Mouse (Mus musculus) embryo, embryonic 11.5 days (tissue): ENCODE data around the gene Fam129c.

Source experiments
- DNase-seq: peaks from one replicate; pipeline ENCODE4 v3.0.0-alpha.2; 2012; ENCODE audit warnings: low read depth, low spot score

Fam129c gene

GRCm38 (mm10) chr8:71604021-71604420 lies 6.6 kb downstream of the Fam129c start:
- DNase-seq, result no peak

- peak; percentile 96 for DNase-seq
Measured at GRCm38 (mm10) chr8:71610822-71611651, 13.6 kb downstream of the Fam129c start, which contains the start of gene Colgalt1. TSS of gene Colgalt1 (plus strand) at chr8:71610998.

GRCm38 (mm10) chr8:71612141-71612540 lies 14.7 kb downstream of the Fam129c start:
- DNase-seq, result no peak

GRCm38 (mm10) chr8:71613418-71613817 lies 16.0 kb downstream of the Fam129c start:
- no peak for DNase-seq

- DNase-seq, result no peak
Measured at GRCm38 (mm10) chr8:71619786-71620185, 22.3 kb downstream of the Fam129c start.

- DNase-seq, result no peak
Measured at GRCm38 (mm10) chr8:71625088-71625487, 27.6 kb downstream of the Fam129c start.

- DNase-seq, result no peak
Measured at GRCm38 (mm10) chr8:71626753-71627152, 29.3 kb downstream of the Fam129c start.

GRCm38 (mm10) chr8:71627265-71628099 lies 30.0 kb downstream of the Fam129c start:
- no peak for DNase-seq

GRCm38 (mm10) chr8:71628396-71629095 lies 31.1 kb downstream of the Fam129c start:
- DNase-seq, result no peak

GRCm38 (mm10) chr8:71629096-71629697 lies 31.7 kb downstream of the Fam129c start:
- peak; percentile 89 for DNase-seq

- DNase-seq, result peak; percentile 38
Measured at GRCm38 (mm10) chr8:71629781-71630212, 32.3 kb downstream of the Fam129c start.

- DNase-seq, result no peak
Measured at GRCm38 (mm10) chr8:71630761-71631160, 33.3 kb downstream of the Fam129c start.

GRCm38 (mm10) chr8:71631897-71632296 lies 34.4 kb downstream of the Fam129c start:
- no peak for DNase-seq

- no peak for DNase-seq
Measured at GRCm38 (mm10) chr8:71633164-71633563, 35.7 kb downstream of the Fam129c start.

- no peak for DNase-seq
Measured at GRCm38 (mm10) chr8:71633981-71634667, 36.7 kb downstream of the Fam129c start.

- no peak for DNase-seq
Measured at GRCm38 (mm10) chr8:71637149-71638095, 40.0 kb downstream of the Fam129c start.

GRCm38 (mm10) chr8:71638321-71638720 lies 40.9 kb downstream of the Fam129c start:
- no peak for DNase-seq

GRCm38 (mm10) chr8:71639318-71639717 lies 41.9 kb downstream of the Fam129c start:
- no peak for DNase-seq

- no peak for DNase-seq
Measured at GRCm38 (mm10) chr8:71645510-71645909, 48.1 kb downstream of the Fam129c start.

- DNase-seq, result no peak
Measured at GRCm38 (mm10) chr8:71654600-71654999, 57.2 kb downstream of the Fam129c start.
